Mouse (Mus musculus) hindbrain, postnatal 0 days (tissue): Measurements from ENCODE around the gene Rhou. TPM values are rescaled to one million over a fixed set of nuclear protein-coding genes. Genes with fewer than 3 reads are reported as not detected.

Experiments used
- ATAC-seq: fragments of 200-750 bp; cut with Nextera tagmentation; 2 replicates; pipeline ENCODE4 v1.8.0; 2017; ENCODE audit warnings: mild to moderate bottlenecking, moderate TSS enrichment, moderate library complexity
- DNase-seq: peaks from one replicate; pipeline ENCODE4 v3.0.0-alpha.2; 2015; ENCODE audit warnings: low spot score
- H3K27ac ChIP-seq: fragments of 300-500 bp; sonication (generic); 2 replicates; pipeline ENCODE4 v1.5.1; 2014; ENCODE audit warnings: mild to moderate bottlenecking
- H3K27me3 ChIP-seq: fragments of 300-500 bp; sonication (generic); 2 replicates; pipeline ENCODE4 v1.6.1; 2014; ENCODE audit warnings: low read length, mixed read lengths; ENCODE audit not compliant: insufficient read depth
- H3K36me3 ChIP-seq: fragments of 300-500 bp; sonication (generic); 2 replicates; pipeline ENCODE4 v1.6.1; 2014; ENCODE audit warnings: low read length, mixed read lengths; ENCODE audit not compliant: insufficient read depth
- H3K4me1 ChIP-seq: fragments of 300-500 bp; sonication (generic); 2 replicates; pipeline ENCODE4 v1.6.1; 2014; ENCODE audit warnings: antibody characterized with exemption, low read length, mixed read lengths; ENCODE audit not compliant: insufficient read depth
- H3K4me2 ChIP-seq: fragments of 300-500 bp; sonication (generic); 2 replicates; pipeline ENCODE4 v1.6.1; 2014; ENCODE audit warnings: low read depth, mild to moderate bottlenecking, low read length, moderate library complexity, mixed read lengths
- H3K4me3 ChIP-seq: fragments of 300-500 bp; sonication (generic); 2 replicates; pipeline ENCODE4 v1.5.1; 2014; ENCODE audit warnings: low read length
- H3K9ac ChIP-seq: fragments of 300-500 bp; sonication (generic); replicated peaks from 2 replicates; pipeline ENCODE4 v1.6.1; 2014; ENCODE audit warnings: mild to moderate bottlenecking, low read length, moderate library complexity, mixed read lengths
- H3K9me3 ChIP-seq: fragments of 300-500 bp; sonication (generic); 2 replicates; pipeline ENCODE4 v1.6.1; 2016; ENCODE audit warnings: low read length, mixed read lengths
- CTCF ChIP-seq: IDR thresholded peaks from 2 replicates; pipeline ENCODE4 v1.5.1; 2016; ENCODE audit warnings: antibody characterized with exemption, control low read depth, low read depth
- WGBS: fragments of 180-500 bp; shearing (Covaris S2); extraction: QIAGEN DNeasy Blood & Tissue Kit; methylation state at CpG from one replicate; pipeline ENCODE4 v1.1.7; 2014; 5-methylcytosine and 5-hydroxymethylcytosine counted together
- polyA plus RNA-seq: library from polyadenylated mRNA; unstranded; fragments of >200 nt; fragmentation: Nextera tagmentation; extraction: Ambion mirVana; gene quantifications from 2 replicates; pipeline ENCODE4 v1.2.1, GENCODE M21; 2015
- total RNA-seq: library from RNA; depleted of rRNA; stranded (reverse); fragments of >200 nt; gene quantifications from 2 replicates; pipeline ENCODE4 v1.2.3, GENCODE M21; 2014

Rhou gene
- total and polyA plus RNA-seq, 2 experiments from 2014 or later: 7.9 to 25.2 TPM

- Histone ChIP-seq H3K27ac (no peak overlapping the region), H3K9me3 (no peaks in the 10 kb centered on the region), H3K27me3 (no peaks in the 10 kb centered on the region), H3K36me3 (no peaks in the 10 kb centered on the region), H3K9ac (no peak overlapping the region), H3K4me1 (no peaks in the 10 kb centered on the region), H3K4me3 (no peak overlapping the region), H3K4me2 (no peak overlapping the region)
- no peak for TF ChIP-seq CTCF
- WGBS: 66% methylated on average over 7 of the region's 7 CpGs
- DNase-seq (no peak), ATAC-seq (no peak)
These were observed 17.7 kb downstream of the Rhou start for GRCm38 (mm10) chr8:123671454-123671853.

- no peak overlapping the region for H3K27ac ChIP-seq
- WGBS: 67% methylated on average over 6 of the region's 6 CpGs
- ATAC-seq: no peak
These were observed 18.9 kb downstream of the Rhou start for GRCm38 (mm10) chr8:123672648-123673047.

DNA sequence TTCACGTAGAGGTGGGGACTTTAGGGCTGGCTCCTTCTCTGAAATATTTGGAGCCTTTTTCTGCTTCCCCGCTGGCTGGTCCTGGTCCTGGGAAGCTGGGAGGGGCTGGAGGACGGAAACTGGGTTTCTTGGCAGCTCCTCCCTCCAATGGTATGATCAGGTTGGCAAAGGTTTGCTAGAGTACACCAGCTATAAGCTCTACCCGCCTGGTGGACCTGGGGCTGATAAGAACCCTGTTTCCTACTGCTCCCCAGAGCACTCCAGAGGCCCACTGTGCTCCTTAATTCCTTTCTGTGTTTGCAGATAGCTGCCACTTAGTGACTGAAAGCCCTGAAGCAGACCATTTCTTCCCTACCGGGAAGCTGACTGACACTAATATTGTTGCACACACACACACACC, 21.9 kb downstream of the Rhou start:
- H3K4me3 ChIP-seq: no peak overlapping the region
- no peak overlapping the region for H3K9ac ChIP-seq
- no peak for TF ChIP-seq CTCF
- no peak overlapping the region for H3K27ac ChIP-seq
- no peaks in the 10 kb centered on the region for H3K27me3 ChIP-seq
- no peaks in the 10 kb centered on the region for H3K4me1 ChIP-seq
- DNase-seq (no peak), ATAC-seq (no peak)
- H3K9me3 ChIP-seq: no peaks in the 10 kb centered on the region
- no peaks in the 10 kb centered on the region for H3K36me3 ChIP-seq
- WGBS: 38% methylated on average over 5 of the region's 5 CpGs
- H3K4me2 ChIP-seq: no peak overlapping the region

More at GRCm38 (mm10) chr8:123672648-123673047, 18.9 kb downstream of the Rhou start:
- Histone ChIP-seq H3K4me3 (no peak overlapping the region), H3K27me3 (no peaks in the 10 kb centered on the region), H3K36me3 (no peaks in the 10 kb centered on the region), H3K9ac (no peak overlapping the region), H3K9me3 (no peaks in the 10 kb centered on the region), H3K4me2 (no peak overlapping the region), H3K4me1 (no peaks in the 10 kb centered on the region)
- DNase-seq: no peak
- TF ChIP-seq CTCF: no peak

DNA sequence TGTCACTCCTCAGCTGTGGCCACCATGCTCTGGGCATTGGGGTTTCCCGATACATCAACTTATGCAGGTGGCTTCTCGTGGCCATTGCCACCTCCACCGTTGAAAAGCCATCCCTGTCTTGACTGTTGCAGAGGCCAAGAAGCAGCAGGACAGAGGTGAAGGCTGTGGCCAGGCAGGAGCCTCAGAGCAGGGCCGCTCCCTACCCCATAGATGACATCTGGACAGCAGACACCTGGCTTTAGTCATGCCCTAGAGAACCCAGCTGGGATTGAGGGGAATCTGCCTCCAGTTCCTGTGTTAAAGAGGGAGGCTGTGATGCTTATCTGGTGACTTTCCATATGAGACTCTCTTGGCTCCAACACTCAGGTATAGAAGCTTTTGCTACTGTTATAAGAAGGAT, 24.7 kb downstream of the Rhou start:
- DNase-seq: no peak
- Histone ChIP-seq H3K9ac (no peak overlapping the region), H3K4me3 (no peak overlapping the region), H3K4me1 (no peaks in the 10 kb centered on the region; the same call in 1 of the 2 replicates), H3K27ac (no peak overlapping the region), H3K9me3 (no peaks in the 10 kb centered on the region), H3K27me3 (no peaks in the 10 kb centered on the region), H3K36me3 (no peaks in the 10 kb centered on the region), H3K4me2 (no peak overlapping the region)
- TF ChIP-seq CTCF: no peak
- WGBS: 92% methylated on average over 4 of the region's 4 CpGs
- no peak for ATAC-seq

DNA sequence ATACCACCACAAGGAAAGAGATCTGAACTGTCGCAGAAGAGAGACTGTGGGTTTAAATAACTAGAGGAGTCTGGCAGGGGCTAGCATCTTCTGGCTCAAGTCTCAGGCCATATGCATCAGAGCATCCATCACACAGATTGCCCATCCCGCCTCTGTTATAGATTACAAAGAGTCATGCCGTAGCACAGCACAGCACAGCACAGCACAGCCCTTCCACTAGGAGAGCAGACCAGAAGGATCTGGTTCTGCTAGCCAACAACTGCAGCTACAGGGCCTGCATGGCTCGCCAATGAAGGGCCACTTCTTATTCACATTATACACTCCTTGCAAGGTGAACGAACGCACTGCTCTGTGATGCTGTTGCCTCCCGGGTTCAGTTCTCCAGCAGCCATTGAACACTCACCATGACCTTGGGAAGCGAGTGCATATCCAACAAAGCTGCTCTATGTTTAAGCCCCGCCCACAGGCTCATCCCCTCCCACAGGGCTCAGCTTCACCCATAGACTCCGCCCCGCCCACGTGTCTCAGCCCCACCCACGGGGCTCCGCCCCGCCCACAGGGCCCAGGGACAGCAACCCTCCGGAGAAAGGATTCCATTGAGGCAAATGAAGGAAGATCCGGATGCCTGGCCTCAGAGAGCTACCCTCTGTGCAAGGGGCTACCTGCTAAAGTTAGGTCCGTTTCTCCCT, 28.5 kb downstream of the Rhou start:
- TF ChIP-seq CTCF: no peak
- peak; percentile 18; the same call in 1 of the 2 replicates for ATAC-seq
- Histone ChIP-seq H3K36me3 (no peaks in the 10 kb centered on the region), H3K4me3 (no peak overlapping the region), H3K9me3 (no peaks in the 10 kb centered on the region), H3K4me1 (peaks cover 2% of the 10 kb centered on the region; the same call in 1 of the 2 replicates), H3K9ac (no peak overlapping the region), H3K27ac (no peak overlapping the region), H3K27me3 (no peaks in the 10 kb centered on the region), H3K4me2 (no peak overlapping the region)
- DNase-seq: peak; percentile 42
- WGBS: 24% methylated on average over 18 of the region's 18 CpGs

GRCm38 (mm10) chr8:123683321-123683720, 29.6 kb downstream of the Rhou start:
- no peak overlapping the region for H3K27ac ChIP-seq
- no peak overlapping the region for H3K4me2 ChIP-seq
- TF ChIP-seq CTCF: no peak
- 67% methylated on average over 7 of the region's 7 CpGs for WGBS
- no peaks in the 10 kb centered on the region for H3K36me3 ChIP-seq
- no peak overlapping the region for H3K4me3 ChIP-seq
- H3K4me1 ChIP-seq: peaks cover 2% of the 10 kb centered on the region; the same call in 1 of the 2 replicates
- H3K9me3 ChIP-seq: no peaks in the 10 kb centered on the region
- ATAC-seq (no peak), DNase-seq (no peak)
- no peak overlapping the region for H3K9ac ChIP-seq
- no peaks in the 10 kb centered on the region for H3K27me3 ChIP-seq

DNA sequence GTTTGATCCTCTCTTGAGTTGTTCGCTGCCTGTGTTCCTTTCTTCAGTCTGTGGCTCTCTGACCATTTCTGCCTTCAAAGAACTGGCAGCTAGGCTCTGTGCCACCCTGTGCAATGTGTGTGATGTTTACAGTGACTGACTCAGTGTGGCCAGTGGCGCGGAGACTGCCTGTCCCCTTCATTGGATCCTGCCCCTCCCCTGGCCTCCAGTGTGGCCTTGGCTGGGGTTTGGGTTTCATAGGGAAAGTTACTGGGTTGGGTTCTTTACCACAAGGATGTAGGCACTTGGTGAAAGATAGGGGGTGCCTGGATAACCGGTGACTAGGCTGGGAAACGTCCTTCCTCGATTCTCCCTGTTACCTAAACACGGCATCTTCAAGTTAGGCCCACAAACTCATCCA, 31.1 kb downstream of the Rhou start:
- WGBS: 87% methylated on average over 7 of the region's 7 CpGs
- no peak for DNase-seq
- no peak overlapping the region for H3K9ac ChIP-seq
- no peaks in the 10 kb centered on the region for H3K9me3 ChIP-seq
- peaks cover 2% of the 10 kb centered on the region; the same call in 1 of the 2 replicates for H3K4me1 ChIP-seq
- no peaks in the 10 kb centered on the region for H3K36me3 ChIP-seq
- H3K4me2 ChIP-seq: no peak overlapping the region
- H3K27me3 ChIP-seq: no peaks in the 10 kb centered on the region
- H3K4me3 ChIP-seq: no peak overlapping the region
- H3K27ac ChIP-seq: no peak overlapping the region; the same call in 1 of the 2 replicates
- no peak for ATAC-seq
- no peak for TF ChIP-seq CTCF
